Mouse (Mus musculus) right cerebral cortex, adult 2 months (tissue): ENCODE results near the gene Kremen2.
A peak's percentile ranks its signal among the peaks of the same experiment; 100 is the strongest.

ENCODE experiments used
- DNase-seq, 2 experiments: peaks; one replicate each; pipeline ENCODE4 v3.0.0; 2021 to 2022; ENCODE audit warnings: low spot score in 2 of 2

Gene Kremen2

DNA sequence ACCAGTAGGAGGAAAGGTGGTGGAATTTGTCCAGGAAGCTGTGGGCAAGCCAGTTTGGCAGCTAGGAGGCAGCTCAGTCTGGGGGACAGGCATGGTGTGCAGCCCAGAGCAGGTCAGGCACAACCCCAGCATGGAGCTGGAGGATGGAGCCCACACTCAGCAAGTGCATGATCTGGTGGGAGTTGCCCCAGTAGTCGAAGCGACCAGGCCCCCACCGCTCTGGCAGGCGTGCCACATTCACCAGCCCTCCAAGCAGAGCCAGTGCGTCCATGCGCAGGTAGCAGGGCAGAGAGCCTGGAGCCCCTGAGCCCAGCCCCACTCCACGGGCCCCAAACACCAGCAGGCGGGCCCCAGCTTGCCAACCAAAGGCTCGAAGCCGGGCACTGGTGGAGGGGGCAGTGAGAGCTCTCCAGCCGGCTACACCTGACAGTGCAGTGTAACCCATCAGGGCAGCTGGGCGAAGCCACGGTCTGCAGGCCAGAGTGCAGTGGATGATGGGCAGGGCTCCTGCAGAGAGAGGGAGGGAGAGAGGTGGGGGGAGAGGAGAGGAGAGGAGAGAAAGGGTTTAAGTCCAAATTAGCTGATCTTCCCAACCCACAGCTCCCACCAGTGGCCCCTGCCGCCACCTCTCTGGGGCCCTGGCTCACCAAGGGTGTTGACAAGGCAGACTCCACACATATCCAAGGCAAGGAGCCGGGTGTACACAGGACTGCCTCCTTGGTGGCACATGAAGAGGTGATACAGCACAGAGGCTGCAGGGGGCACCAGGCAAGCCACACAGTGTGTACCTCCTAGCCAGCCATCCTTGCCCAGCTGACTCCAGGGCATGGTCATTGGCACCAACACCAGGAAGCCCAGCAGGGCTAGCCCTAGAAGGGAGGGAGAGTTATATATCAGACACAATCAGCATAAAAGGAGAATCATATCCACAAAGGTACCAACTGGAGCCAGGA, 7.9 kb downstream of the Kremen2 start:
- DNase-seq, result no peak

GRCm38 (mm10) chr17:23734341-23734740, 11.3 kb downstream of the Kremen2 start:
- DNase-seq, result no peak

- DNase-seq, result no peak
Measured at GRCm38 (mm10) chr17:23730441-23730840, 15.2 kb downstream of the Kremen2 start.

- DNase-seq, result peak; percentile 51 to 63
Measured at GRCm38 (mm10) chr17:23726758-23727142, 18.9 kb downstream of the Kremen2 start.

DNA sequence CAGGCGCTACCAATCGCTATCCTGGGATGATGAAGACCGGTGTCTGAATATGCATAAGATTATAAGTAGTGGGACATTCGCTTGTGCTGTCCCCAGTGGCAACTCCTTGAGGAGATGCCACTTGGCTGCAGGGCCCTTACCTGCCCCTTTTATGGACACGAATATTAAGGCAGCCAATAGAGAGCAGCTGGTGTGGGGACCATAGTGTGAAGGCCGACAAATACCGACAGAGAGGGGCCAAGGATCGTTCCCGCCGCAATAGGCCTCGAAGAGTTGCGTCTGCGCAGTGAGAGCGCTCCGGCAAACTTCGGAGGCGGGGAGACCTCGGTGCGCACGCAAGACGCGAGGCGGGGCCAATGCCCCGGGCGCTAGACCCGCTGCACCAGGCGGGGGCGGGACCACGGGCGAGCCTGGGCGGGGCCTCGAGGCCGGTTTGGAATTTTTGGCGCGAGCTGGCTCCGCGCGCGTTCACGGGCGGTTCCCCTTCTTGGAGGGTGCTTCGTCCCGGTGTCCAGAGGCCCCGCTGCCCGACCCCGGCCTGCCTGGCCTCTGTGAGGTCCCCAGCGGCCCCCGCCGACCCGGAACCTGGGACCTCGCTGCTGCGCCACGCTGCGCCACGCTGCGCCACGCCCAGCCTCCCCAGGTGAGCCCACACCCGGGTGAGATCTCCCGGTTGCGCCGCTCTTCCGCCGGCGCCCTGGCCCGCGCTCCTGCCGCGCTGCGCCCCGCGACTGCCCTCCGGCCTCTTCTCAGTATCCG, 19.5 kb downstream of the Kremen2 start, which contains the start of gene Pkmyt1:
Pkmyt1 (plus strand) TSS at position 338 of the 759 bp plus-strand sequence.
- peak; percentile 90 to 92 for DNase-seq

DNA sequence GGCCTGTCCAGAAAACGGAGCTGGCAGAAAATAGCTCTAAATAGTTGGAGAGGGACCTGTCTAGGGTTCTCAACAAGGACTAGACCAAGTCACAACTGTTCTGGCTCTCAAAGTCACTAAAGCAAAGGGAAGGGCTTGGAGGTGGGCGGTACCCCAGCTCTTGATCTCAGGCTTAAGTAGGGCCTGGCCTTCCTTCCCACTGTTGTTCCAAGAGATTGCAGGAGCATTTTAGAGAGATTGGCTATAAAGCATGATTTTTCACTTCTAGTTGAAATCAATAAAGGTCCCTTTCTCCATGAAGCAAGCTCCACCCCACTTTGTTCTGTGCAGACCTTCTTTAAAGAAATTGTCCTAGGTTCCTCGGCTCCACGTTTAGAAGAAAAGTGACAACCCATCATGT, 20.2 kb downstream of the Kremen2 start:
- DNase-seq, result no peak

DNA sequence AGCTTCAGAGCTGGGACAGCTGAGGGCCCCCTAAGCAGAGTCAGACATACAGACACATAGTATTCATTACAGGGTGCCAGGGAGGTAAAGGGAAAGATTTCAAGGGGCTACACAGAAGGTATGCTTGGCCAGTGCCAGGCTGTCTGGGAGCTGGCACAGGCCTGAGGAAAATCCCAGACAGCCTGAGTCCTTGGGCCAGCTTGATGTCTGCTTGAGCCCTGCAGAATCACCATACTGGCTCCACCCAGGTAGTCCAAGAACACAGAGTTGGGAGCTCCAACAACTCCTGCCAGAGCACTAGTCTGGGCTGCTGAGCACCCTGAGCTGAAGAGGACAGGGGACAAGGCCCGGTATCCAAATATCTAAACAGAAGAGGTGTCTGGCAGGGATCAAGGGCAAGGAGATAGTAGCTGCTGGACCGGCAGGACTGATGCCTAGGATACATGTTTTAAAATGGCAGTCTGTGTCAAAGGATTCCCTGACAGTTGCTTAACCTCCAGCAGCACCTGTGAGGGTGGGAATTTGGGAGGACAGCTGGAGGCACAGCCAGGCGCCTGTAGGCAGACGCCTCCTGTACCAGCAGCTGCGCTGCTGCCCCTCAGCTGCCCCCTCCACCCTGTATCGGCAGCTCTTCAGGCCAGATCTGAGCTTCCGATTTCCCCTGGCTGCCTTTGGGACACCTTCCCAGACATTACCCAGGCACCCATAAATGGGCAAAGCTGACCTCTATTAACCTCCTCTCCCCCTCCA, 23.1 kb downstream of the Kremen2 start, which contains the start of gene 1520401A03Rik:
1520401A03Rik (minus strand) TSS at position 408 of the 750 bp plus-strand sequence.
- DNase-seq, result no peak

DNA sequence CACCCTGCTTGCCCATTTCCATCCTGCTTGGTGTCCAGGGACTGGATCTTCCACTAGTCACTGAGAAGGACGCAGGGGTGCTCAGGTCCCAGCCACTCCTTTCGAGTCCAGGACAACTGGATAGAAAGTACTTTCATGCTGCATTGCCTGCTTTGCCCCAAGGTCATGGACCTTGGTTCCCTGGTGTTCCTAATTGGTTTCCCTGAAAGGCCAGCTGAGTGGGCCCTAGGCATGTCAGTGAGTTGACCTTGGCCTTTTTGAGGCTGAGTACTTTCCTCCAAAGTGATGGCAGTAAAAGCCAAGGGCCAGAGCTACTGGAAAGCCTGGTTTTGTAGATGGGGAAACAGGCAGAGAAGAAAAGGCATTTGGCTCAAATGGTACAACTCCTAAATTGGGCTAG, 23.7 kb downstream of the Kremen2 start:
- no peak for DNase-seq

DNA sequence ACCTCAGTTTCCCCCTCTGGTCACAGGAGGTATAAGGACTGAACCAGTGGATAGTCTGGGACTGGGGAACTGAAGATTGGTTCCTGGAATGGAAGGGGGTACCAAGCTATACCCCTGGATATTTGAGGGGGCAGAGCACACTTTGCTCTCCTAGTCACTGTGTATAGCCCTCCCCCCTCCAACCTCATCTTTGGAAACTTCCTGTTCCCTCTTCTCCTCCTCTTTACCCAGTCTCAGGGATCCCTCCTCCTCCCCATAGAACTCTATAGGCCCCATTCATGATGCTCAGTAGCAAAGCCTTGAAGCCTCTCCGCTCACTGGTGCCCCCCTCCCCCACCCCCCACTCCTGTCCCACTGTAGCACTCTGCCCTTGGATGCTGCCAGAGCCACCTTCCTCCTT, 26.2 kb downstream of the Kremen2 start:
- no peak for DNase-seq

- DNase-seq, result no peak
Measured at GRCm38 (mm10) chr17:23717003-23717402, 28.6 kb downstream of the Kremen2 start.

DNA sequence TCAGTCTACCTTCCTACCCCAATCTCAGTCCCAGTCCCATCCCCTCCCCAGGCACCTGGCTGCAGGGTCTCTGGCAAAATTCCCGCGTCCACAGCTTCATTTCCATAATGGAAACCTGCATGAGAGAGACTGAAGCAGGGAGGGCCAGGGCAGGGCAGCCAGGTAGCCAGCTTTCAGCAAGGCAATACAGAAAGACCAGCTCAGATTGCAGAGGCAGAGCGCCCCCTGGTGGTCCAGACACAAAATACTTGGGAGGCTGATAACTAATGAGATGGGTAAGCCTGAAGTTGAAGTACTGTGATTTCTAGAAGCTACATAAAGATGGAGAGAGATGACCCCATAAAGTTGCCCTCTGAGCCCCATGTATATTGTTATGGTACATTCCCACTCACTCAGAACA, 39.4 kb downstream of the Kremen2 start:
- DNase-seq, result peak; percentile 75 to 77

- DNase-seq, result no peak
Measured at GRCm38 (mm10) chr17:23705525-23706104, 40.0 kb downstream of the Kremen2 start.

DNA sequence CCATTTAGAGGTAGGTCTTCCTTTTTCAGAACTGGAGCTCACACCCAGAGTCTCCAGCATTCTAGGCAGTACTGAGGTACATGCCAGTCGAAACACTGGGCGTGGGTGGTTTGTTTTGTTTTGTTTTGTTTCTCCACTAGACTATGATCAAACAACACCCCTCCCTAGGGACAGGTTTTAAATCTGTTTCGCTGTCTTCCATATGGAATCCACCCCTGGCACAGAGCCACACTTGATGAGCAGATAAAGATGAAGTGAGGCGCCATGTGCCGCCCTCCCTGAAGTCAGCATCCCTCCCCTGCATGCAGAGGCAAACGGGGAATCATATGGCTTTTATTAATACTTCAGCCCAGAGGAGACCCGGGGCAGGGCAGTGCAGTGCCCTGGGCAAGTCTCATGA, 40.9 kb downstream of the Kremen2 start:
- DNase-seq, result peak; percentile 56 to 57

- peak in 1 of 2 experiments; percentile 26 for DNase-seq
Measured at GRCm38 (mm10) chr17:23703301-23703700, 42.3 kb downstream of the Kremen2 start.

GRCm38 (mm10) chr17:23700079-23700478, 45.6 kb downstream of the Kremen2 start:
- DNase-seq, result peak; percentile 87 to 91

- peak; percentile 17 to 21 for DNase-seq
Measured at GRCm38 (mm10) chr17:23699131-23700077, 46.2 kb downstream of the Kremen2 start.

DNA sequence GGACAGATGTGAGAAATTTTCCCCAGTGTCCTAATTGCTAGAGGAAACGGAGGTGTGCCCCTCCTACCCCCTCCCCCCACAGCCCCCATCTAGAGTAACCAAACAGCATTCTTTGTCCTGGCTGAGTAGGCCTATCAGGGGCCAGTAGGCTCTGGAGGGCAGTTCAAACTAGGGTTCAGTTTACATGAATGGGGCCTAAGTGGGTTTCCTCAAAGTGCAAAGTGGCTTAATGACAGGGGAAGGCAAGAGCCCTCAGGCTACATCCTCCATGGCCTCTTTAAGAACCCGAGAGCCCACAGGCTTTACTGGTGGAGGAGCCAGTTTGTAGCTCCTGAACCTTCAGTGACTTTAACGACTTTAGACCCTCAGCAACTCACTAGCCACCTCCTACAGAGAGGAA, 49.8 kb downstream of the Kremen2 start:
- DNase-seq, result no peak

DNA sequence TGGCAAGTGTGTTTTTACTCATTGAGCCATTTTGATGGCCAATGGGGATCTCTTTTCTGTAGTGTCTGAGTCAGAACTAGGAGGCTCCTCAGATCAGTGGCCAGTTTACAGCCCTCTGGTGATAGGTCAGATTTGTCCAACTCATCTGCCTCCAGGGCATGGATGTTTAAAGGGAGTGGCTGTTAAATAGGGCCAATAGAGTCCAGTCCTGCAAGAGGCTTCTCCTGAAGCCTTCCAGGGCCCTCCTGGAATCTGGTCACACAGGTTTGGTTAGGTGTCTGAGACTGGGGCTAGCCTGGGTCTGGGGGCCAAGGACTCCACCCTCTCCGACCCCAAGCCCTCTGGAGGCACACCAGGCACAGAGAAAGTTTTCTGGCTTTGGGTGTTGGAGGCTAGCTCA, 51.1 kb downstream of the Kremen2 start:
- DNase-seq, result no peak
